Mouse (Mus musculus) left cerebral cortex, postnatal 36 days (tissue): ENCODE data around the gene Tmem30a. TPM values are rescaled to one million over a fixed set of nuclear protein-coding genes. Genes with fewer than 3 reads are reported as not detected.

Experiments
- DNase-seq, 2 experiments: peaks; one replicate each; pipeline ENCODE4 v3.0.0; 2021 to 2022; ENCODE audit warnings: low spot score in 2 of 2, mixed read lengths in 1 of 2
- intact Hi-C: fragments of 180-260 bp; cut with DNase I; formaldehyde crosslinking; loops from one replicate; pipeline ENCODE4 v1.15.1; 2025
- total RNA-seq, 2 experiments: library from RNA; stranded (reverse); gene quantifications; 2 replicates each; pipeline ENCODE4 v1.2.3; 2021

Gene Tmem30a
- 100 to 1,000 TPM; 253 to 258 TPM for total RNA-seq

DNA sequence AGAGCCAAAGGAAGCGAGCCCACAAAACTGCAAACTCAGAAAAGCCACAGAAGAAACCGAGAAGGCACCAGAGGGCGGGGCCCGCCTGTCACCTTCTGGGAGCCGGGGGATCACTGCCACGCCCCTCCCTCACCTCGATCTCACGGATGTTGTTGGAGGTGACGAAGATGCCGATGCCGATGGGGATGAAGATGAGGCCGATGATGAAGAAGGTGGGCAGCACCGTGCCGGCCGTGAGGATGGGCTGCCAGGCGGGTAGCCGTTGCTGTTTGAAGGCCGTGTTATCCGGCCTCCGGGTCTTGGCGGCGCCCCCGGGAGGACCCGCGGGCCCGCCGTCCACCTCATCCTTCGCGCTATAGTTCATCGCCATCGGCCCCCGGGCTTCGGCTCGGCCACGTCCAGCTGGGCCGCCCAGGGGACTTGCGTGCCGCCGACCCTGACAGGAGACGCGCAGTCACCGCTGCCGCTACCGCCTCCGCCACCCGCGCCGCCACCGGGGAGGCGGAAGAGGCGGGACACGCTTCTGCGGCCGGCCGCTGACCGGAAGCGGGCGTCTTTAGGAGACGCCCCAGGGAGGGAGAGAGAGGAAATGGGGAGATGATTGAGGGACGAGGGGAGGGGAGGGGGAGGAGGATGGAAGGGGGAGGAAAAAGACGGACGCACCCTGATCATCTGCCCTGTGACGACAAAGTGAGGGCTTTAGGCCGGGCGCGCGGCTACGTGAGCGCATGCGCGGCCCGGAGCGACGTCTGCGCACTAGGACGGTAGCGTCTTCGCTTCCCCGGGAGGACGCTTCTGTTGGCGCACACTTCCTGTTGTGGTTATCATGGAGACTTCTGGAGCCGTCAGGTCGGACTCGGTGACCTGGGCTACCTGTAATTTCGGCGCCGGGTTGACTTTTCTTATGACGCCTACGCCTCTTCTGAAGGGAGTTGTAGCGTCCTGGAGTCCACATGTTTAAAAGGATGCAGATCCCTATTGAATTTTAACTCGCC is at the start of gene Tmem30a:
TSS of gene Tmem30a (minus strand) at position 667 of the 995 bp plus-strand sequence.
- intact Hi-C loops: loop anchor here (1.0 kb wide), 1 partner anchor 34 kb away; the partner anchor contains the start of gene Cox7a2

DNA sequence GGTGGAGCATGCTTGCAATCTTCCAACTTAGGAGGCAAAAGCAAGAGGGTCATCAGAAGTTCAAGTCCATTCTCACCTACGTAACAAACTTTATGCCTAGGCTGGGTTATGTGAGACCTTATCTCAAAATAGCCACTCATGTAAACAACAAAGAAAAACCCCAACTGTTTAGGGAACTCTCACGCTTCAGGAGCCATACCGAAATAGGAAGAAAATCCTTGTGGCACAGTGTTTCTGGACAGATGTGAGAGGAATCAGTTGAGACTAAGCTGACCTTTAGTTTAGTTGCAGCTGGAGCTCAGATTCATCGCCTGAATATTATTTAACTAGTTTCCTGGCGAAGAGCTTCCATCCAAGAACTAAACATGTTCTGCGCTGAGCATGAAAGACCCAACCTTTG is 49.3 kb upstream of the Tmem30a start:
- DNase-seq: no peak
- intact Hi-C loops: no loop called here

More for the DNA sequence above, at the start of gene Tmem30a:
- peak; percentile 94 to 98 for DNase-seq

DNA sequence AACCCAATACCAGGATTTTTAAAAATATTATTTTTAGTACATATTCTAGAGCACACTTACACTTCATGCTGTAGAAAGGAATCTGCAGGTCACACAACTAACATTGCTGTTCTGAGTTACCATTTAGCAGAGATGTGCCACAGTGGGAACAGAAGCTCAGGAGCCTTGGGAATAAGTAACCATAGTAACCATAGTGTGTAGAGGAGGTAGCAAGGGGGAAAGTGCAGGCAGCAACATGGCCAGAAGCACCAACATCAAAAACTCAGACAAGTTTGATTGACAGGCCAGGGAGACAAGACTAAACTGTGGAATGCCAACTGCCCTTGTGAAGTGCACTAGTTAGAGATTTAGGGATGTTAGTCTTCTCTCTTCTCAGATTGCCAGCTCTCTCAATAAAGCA is 48.7 kb upstream of the Tmem30a start:
- intact Hi-C loops: no loop called here
- DNase-seq: no peak

DNA sequence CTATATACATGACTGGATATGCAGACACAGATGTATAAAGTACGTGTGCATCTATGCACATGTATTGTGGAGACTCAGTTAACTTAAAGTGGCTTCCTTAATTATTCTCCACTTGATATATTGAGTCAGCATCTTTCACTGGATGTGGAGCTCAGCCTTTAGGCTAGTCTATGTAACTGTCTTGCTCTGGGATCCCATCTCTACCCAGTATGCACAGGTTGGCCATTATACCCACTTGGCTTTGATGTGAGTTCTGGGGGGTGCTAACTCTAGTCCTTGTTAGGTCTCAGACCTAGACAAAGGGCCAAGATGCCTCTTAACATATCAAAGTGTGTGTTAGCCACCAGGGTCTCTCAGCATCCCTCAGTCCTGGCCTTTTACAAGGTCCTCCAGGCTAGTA is 38.0 kb upstream of the Tmem30a start:
- intact Hi-C loops: no loop called here

DNA sequence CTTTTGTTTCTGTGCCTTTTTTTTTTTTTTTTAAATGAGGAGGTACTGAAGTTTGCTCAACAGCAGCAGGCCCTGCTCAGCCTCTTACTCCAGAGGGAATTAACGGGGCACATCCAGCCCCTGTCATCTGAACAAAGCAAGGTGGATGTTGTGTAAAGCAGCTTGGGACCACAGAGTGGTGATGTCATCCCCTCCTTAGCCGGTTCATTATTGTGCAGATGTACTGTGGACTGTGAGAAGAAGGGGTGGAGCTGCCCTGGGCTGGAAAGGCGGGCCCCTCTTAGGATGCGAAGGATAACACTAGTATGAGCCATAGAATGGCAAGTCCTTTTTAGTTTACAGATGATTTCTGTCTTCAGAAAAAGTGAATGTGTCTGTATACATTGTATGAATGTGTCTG is 37.6 kb upstream of the Tmem30a start:
- intact Hi-C loops: no loop called here
- DNase-seq: no peak

More for the DNA sequence above, 38.0 kb upstream of the Tmem30a start:
- DNase-seq: no peak

DNA sequence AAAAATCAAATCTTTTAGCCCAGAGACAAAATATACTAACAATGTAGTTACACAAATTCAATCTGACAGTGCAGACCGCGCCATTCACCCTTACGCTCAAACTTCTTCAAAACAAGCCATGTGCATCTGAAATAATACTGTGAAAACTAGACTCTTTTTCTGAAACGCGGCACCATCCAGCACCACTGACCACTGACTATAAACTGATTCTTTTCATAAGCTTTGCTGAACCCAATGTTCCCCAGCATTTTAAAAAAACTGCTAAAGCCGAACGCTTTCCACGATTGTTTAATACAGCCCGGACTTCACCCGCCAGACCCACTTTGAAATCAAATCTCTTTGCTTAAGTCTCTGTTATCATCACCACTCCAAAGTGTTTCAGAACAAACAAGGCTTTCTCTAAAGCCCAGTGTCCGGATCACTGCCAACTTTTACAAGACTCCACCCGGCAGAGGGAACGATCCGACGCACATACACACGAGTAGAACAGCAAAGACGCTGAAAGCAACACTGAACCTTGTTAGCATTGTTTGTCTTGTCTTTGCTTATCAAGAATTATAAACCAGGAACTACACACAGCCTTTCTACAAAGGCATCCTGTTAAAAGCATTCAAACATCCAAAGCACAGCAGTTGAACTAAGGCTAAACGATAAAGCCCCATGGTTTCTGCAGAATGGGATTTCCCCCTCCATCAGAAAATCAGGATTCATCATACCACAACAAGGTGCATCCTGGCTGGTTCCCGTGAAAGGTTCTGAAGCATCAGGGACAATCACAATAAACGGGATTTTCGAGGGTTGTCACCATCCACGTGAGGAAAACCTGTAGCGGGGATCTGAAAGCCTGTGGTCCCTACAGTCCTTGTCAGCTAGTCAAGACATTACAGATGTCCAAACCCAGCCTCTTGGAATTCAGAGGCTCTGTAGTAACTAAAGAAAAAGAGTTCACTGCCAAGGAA is 36.8 kb upstream of the Tmem30a start:
- DNase-seq: no peak
- intact Hi-C loops: no loop called here

DNA sequence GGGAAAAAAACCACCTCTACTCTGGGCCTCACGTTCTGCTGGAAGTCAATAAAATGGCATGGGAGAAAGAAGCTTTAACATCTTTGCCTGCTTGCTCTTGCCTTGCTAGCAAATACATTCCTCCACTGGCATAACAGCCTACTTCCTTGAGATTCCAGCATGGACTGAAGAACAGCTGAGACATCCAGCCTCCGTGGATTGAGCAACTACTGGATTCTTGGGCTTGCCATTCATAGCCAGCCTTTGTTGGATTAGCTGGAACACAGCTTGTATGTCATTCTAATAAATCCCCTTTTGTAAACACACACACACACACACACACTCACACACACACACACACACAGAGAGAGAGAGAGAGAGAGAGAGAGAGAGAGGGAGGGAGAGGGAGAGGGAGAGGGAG is 33.8 kb upstream of the Tmem30a start:
- DNase-seq: no peak
- intact Hi-C loops: no loop called here

DNA sequence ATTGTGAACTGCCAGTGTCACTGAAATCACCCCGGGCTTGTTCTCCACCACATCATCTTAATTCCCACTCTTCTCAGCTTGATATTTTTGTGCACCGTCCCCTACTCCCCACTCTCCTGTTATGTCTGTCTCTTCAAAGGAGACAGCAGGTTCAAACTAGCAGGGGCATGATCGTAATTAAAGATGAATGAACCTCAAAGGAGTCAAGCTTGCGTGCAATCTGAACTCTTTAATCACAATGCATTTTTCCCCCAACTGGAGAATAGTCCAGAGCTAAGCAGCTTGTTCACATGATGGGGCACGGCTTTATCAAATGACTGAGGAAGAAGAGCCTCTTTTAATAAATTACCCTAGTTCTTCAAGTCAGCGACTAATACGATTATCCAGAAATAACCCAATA is 32.2 kb upstream of the Tmem30a start:
- no peak for DNase-seq

DNA sequence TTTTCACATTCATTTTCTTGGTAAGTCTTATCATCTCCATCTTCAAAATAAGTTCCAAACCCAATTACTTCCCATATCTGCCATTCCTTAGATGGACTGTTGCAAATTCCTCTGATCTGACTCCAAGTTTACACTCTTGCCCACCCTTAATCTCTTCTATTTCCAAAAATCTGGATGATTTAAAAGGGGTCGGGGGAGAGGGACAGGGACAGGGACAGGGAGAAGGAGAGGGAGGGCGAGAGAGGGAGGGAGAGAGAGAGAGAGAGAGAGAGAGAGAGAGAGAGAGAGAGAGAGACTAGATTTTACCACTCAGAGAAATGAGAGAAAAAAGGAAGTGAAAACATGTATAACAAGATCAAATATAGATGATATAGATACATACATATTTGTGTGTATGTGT is 30.5 kb upstream of the Tmem30a start:
- intact Hi-C loops: no loop called here
- no peak for DNase-seq

More for the DNA sequence above, 32.2 kb upstream of the Tmem30a start:
- intact Hi-C loops: no loop called here

DNA sequence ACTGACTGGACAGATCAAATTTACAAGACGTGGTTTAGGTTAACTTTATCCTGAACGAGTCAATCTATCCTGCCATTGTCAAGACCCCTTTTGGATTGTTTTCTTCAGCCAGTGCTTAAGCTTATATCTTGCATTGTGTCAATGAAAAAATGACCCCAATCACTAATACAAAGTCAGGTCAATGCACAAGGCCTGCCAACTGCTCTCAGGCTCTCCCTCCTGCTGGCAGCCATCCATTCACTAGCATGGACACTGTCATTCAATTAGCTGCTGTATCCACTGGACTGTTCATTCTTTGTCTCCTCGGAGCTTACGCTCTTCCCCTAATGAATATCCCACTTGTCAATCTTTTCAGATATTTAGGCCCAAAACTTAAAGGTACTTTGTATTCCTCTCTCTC is 30.1 kb upstream of the Tmem30a start:
- intact Hi-C loops: no loop called here
- DNase-seq: no peak

DNA sequence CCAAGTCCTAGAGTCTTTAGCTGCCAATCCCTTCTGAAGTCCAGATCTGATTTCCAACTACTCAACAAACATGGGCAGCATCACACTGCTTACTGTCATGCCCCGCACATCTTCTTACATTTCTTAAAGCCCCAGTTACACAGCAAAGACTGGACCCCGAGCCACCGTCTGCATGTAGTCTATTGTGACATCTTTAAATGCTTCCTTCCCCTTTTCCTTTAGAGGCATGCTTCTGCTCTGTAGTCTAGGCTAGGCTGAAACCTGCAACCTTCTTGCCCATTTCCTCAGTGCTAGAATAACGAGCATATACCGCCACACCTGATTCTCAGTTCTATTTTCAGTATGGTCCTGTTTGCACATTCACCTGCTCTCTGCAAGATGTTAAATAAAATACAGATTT is 23.2 kb upstream of the Tmem30a start:
- no peak for DNase-seq
- intact Hi-C loops: no loop called here

DNA sequence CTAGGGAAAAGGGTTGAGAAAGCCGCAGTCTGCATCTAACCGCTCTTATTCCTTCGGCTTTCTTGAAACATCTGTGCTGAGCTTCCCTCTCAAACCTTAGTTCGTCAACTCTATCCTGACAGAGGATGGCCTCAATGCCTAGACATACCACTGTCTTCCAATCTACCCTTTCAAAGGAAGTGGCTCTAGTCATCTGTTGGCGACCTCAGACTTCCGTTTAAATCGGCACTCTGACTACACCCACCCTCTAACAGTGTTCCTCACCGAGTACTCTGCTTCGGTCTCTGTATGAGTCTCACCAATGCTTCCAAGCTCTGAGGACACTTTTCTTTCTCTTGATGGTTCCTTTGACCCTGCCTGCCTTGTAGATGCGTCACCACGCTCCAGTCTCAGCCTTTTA is 22.7 kb upstream of the Tmem30a start:
- no peak for DNase-seq
- intact Hi-C loops: no loop called here

DNA sequence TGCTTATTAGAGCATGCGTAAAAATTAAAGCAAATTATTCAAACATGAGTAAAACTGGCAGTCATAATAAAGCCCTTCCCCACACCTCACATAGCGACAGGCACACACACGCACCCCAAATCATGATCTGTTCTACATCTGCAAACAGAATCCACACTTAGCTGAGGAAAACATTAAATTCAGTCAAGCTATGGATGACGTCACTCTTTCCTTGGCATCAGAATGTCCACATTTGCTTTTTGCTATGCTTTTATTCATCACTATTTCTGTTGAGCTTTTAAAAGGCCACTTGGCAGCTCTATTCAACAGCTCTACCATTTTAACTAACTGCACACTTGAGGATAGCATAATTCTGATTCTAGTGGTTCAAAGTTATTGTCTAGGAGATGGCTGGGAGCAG is 21.3 kb upstream of the Tmem30a start:
- intact Hi-C loops: no loop called here
- DNase-seq: no peak

DNA sequence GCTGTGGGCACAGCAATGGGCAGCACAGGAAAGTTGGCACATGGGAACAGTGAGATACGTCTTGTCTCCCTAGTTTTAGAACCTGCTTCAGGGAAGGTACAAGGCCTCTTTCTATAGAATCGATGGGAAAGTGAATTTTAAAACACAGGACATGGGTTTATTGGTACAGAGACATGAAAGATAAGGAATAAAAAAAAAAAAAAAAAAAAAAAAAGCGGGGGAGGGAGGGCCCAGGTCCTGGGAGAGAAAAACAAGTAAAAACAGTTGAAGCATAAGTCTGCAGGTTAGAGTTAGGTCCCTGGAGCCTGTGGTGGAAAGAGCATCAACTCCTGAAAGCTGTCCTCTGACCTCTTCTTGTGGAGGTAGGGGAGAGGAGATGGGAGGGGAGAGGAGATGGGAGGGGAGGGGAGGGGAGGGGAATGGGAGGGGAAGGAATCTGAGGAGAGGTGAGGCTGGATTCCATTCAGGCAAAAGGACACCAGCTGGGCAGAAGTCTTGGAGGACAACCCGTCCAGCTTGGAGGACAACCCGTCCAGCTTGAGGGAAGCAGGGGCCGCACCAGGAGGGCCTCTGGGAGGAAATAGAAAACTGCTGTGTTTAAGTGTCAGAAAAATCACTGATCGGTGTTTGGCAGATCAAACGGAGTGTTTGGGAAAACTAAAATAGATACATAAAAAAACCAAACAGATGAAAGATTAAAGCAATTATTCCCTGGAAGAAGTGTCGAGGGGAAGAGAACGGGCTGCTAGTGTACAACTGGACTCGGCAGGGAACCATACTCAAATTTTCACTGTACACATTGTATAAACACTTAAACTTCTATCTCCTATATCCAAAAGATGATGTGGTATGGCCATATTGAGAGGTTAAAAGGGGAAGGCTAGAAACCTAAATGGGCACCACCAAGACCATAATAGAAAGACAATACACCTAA is 17.9 kb upstream of the Tmem30a start:
- no peak for DNase-seq
- intact Hi-C loops: no loop called here

DNA sequence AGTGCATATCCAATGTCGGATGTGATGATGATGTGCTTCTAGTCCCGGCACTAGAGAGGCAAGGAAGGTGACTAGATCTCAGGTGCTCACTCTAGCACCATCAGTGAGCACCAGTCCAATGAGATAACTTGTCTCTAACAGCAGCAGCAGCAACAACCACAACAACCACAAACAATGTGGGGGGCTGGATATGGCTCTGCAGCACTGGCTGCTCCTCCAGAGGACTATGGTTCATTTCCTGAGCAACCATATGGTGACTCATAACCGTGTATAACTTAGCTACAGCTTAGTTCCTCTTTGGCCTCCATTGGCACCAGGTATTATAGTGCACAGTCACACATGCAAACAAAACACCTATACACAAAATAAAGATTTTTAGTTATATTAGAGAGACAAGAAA is 17.2 kb upstream of the Tmem30a start:
- no peak for DNase-seq
- intact Hi-C loops: no loop called here

DNA sequence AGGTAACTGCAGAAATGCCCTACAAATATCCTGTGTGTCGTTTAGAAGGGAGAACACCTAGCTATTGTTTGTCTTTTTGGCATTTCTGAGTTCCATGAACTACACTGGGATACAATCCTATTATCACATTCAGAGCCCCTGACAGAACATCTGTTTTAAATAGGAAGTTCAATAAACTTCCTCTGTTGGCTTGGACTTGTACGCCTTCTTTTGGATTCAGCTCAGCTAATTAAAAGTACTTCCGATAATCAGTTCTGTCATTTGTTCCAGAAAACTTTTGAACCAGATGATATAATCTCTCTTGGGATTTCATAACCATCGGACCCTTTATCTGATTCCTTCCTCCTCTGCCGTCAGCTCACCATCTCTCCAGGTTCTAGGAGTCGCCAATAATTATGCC is 16.1 kb upstream of the Tmem30a start:
- intact Hi-C loops: no loop called here
- no peak for DNase-seq

DNA sequence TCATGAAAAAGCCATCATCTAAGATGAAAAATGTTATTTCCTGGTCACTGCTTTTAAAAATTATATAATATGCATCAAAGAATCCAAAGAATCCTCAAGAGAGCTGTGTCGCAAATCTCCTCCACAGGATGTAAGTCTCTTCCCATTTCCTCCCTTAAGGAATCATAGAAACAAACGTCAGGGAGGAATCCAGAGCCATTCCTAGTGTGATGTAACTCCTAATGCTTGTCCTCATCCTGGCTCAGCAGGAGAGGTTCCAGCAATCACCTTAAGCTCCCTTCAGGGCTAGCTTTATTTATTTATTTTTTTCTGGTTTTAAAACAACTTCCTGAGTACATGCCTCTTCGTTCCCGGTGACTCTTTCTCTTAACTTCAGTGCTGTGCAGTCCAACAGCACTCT is 13.9 kb upstream of the Tmem30a start:
- intact Hi-C loops: no loop called here
- DNase-seq: no peak

DNA sequence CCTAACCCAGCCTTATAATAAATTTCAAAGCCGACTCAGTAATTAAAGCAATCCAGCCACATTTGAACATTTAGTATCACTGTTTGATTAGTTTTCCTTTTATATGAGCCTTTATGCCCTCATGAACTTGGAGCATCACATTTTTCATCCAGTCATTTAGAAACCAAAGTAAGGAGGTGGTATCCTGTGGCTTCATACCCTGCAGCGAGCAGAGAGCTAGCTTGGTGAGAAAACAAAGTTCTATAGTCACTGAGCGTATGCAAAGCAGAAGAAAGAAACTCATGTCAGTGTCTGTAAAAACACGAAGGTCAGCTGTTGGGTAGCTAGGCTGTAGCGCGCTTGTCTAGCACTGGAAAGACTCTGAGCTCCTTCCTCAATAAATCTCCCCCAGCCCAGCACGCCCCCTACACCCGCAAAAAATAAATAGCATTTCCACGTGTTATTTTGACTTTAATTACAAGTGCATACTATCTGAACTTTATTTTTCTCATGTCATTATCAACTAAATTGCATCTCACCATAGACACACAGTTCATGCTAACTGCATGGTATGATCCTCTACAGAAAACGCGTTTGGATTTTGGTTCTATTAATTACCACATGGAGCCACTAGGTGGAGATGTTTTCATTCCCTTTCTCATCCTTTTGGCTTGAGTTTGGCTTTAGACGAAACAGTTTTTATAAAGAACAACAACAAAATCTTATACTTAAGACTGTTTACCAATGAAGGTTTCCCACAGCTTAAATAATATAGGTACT is 13.2 kb upstream of the Tmem30a start:
- intact Hi-C loops: loop anchor here (1.0 kb wide), 1 partner anchor 196 kb away; no protein-coding TSS in a partner anchor
- DNase-seq: no peak
